Mouse (Mus musculus) embryonic facial prominence, embryonic 11.5 days (tissue): ENCODE data around the gene Srd5a3. TPM values are rescaled to one million over a fixed set of nuclear protein-coding genes. Genes with fewer than 3 reads are reported as not detected.

Source experiments
- ATAC-seq: fragments of 200-750 bp; cut with Nextera tagmentation; replicated peaks from 2 replicates; pipeline ENCODE4 v1.8.0; 2017; ENCODE audit warnings: low read depth; ENCODE audit not compliant: insufficient number of reproducible peaks, low FRiP score, low TSS enrichment
- DNase-seq: peaks from one replicate; pipeline ENCODE4 v3.0.0-alpha.2; 2015; ENCODE audit warnings: low spot score
- H3K27ac ChIP-seq: fragments of 300-500 bp; sonication (generic); replicated peaks from 2 replicates; pipeline ENCODE4 v1.5.1; 2014; ENCODE audit warnings: mild to moderate bottlenecking, low read depth, low read length, control low read depth
- H3K27me3 ChIP-seq: fragments of 300-500 bp; sonication (generic); 2 replicates; pipeline ENCODE4 v1.6.1; 2014; ENCODE audit warnings: mild to moderate bottlenecking, low read length, moderate library complexity, mixed read lengths; ENCODE audit not compliant: control insufficient read depth, insufficient read depth
- H3K36me3 ChIP-seq: fragments of 300-500 bp; sonication (generic); replicated peaks from 2 replicates; pipeline ENCODE4 v1.6.1; 2014; ENCODE audit warnings: low read depth, mild to moderate bottlenecking, low read length, moderate library complexity, mixed read lengths; ENCODE audit not compliant: control insufficient read depth, insufficient read depth
- H3K4me1 ChIP-seq: fragments of 300-500 bp; sonication (generic); 2 replicates; pipeline ENCODE4 v1.6.1; 2014; ENCODE audit warnings: low read length, mixed read lengths; ENCODE audit not compliant: control insufficient read depth, insufficient read depth
- H3K4me2 ChIP-seq: fragments of 300-500 bp; sonication (generic); 2 replicates; pipeline ENCODE4 v1.6.1; 2014; ENCODE audit warnings: low read depth, mild to moderate bottlenecking, control low read depth, low read length, moderate library complexity
- H3K4me3 ChIP-seq: fragments of 300-500 bp; sonication (generic); 2 replicates; pipeline ENCODE4 v1.5.1; 2014; ENCODE audit warnings: low read depth, low read length, control low read depth
- H3K9ac ChIP-seq: fragments of 300-500 bp; sonication (generic); replicated peaks from 2 replicates; pipeline ENCODE4 v1.6.1; 2014; ENCODE audit warnings: mild to moderate bottlenecking, control low read depth, low read length
- H3K9me3 ChIP-seq: fragments of 300-500 bp; sonication (generic); replicated peaks from 2 replicates; pipeline ENCODE4 v1.6.1; 2016; ENCODE audit warnings: mild to moderate bottlenecking, low read length, inconsistent platforms, mixed read lengths; ENCODE audit not compliant: control insufficient read depth
- WGBS: fragments of 180-500 bp; shearing (Covaris S2); extraction: QIAGEN DNeasy Blood & Tissue Kit; methylation state at CpG from one replicate; pipeline ENCODE4 v1.1.7; 2014; 5-methylcytosine and 5-hydroxymethylcytosine counted together
- polyA plus RNA-seq: library from polyadenylated mRNA; unstranded; fragments of >200 nt; fragmentation: Nextera tagmentation; extraction: Ambion mirVana; gene quantifications from 2 replicates; pipeline ENCODE4 v1.2.1, GENCODE M21; 2014

The Srd5a3 gene
- polyA plus RNA-seq, 1 experiment from 2014 or later: 23.2 TPM

DNA sequence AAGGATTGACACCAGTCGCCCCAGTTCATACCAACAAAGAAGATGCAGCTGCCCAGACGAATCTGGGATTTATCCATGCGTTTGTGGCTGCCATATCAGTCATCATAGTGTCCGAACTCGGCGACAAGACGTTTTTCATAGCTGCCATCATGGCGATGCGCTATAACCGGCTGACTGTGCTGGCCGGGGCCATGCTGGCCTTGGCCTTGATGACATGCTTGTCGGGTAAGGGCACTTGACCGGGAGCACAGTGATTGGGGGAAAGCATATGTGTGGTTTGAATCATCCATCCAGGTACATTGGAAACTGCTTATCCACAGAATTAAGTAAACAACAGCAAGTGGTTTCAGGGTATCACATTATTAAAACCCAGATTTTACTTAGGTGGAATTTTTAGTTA is 59.3 kb downstream of the Srd5a3 start:
- Histone ChIP-seq H3K9me3 (no peaks in the 10 kb centered on the region), H3K9ac (no peak overlapping the region), H3K27me3 (no peaks in the 10 kb centered on the region), H3K4me3 (no peak overlapping the region), H3K27ac (no peak overlapping the region), H3K4me1 (no peaks in the 10 kb centered on the region), H3K36me3 (peaks cover 4% of the 10 kb centered on the region), H3K4me2 (no peak overlapping the region)
- WGBS: 93% methylated on average over 13 of the region's 13 CpGs
- ATAC-seq (no peak), DNase-seq (no peak)

DNA sequence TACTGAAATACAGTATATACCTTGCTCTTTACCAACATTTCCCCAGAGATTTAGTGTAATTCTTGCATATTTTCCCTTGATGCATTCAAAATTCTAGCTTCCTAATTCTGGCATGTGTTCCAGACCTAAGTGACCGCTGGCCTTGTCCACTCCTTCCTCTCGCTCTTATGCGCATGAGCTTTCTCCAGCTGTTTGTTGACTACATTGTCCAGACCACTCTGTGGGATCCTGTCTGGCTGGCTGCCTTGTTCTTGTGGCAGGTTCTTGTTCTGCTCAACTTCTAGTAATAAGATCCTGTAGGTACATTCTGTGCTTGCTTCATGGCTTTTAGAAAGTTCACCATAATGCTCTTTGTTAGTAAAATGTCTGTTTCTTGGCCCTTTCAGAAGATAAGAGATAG is 63.1 kb downstream of the Srd5a3 start:
- no peak overlapping the region for H3K27ac ChIP-seq
- DNase-seq: no peak
- H3K4me3 ChIP-seq: no peak overlapping the region
- H3K9ac ChIP-seq: no peak overlapping the region
- no peak for ATAC-seq
- H3K4me1 ChIP-seq: no peaks in the 10 kb centered on the region
- H3K36me3 ChIP-seq: peaks cover 10% of the 10 kb centered on the region
- H3K9me3 ChIP-seq: no peaks in the 10 kb centered on the region
- 97% methylated on average over 3 of the region's 3 CpGs for WGBS
- H3K27me3 ChIP-seq: no peaks in the 10 kb centered on the region
- no peak overlapping the region for H3K4me2 ChIP-seq

Other genes starting within 250 kb of the Srd5a3 start
- gene Kdr, start 161.8 kb upstream of the Srd5a3 start, polyA plus RNA-seq: 22.4 and 26.7 TPM in 2 replicates
- 123 and 125 TPM in 2 replicates for gene Tmem165, start 43.6 kb downstream of the Srd5a3 start, polyA plus RNA-seq
- gene Clock, start 164.5 kb downstream of the Srd5a3 start, polyA plus RNA-seq: 9.6 and 11.8 TPM in 2 replicates
- not detected in 2 replicates for gene Pdcl2, start 190.9 kb downstream of the Srd5a3 start, polyA plus RNA-seq
- gene Nmu, start 223.5 kb downstream of the Srd5a3 start, polyA plus RNA-seq: 0.35 and 0.45 TPM in 2 replicates